Mouse (Mus musculus) activated CD4-positive, CD25-positive, alpha-beta regulatory T cell, adult 4 months (primary cell): ENCODE results near the gene Hoxa13. TPM values are rescaled to one million over a fixed set of nuclear protein-coding genes. Genes with fewer than 3 reads are reported as not detected.

Experiments used
- ATAC-seq: one replicate; pipeline ENCODE4 v1.8.0; 2017
- polyA plus RNA-seq, 2 experiments: library from polyadenylated mRNA; unstranded; fragments of 100-300 nt; shearing (Covaris generic); gene quantifications; one replicate each; pipeline ENCODE4 v1.2.1; 2017

Hoxa13 gene
- polyA plus RNA-seq, 2 experiments from 2014 or later = not detected

- ATAC-seq = no peak
Measured at GRCm38 (mm10) chr6:52208072-52208867, 52.4 kb downstream of the Hoxa13 start, which contains the start of gene Hoxa6. Gene Hoxa6, minus strand, starts transcription at chr6:52208722.

Other genes starting within 250 kb of the Hoxa13 start
- gene Skap2, start 248.3 kb downstream of the Hoxa13 start, polyA plus RNA-seq = 10 to 100 TPM; 15.6 to 20.1 TPM
- gene Hoxa1, start 102.6 kb downstream of the Hoxa13 start, polyA plus RNA-seq = not detected
- not detected for gene Hoxa2, start 96.0 kb downstream of the Hoxa13 start, polyA plus RNA-seq
- gene 5730596B20Rik, start 83.4 kb downstream of the Hoxa13 start, polyA plus RNA-seq = not detected
- not detected for gene Hoxa4, start 69.1 kb downstream of the Hoxa13 start, polyA plus RNA-seq
- gene Hoxa5, start 56.3 kb downstream of the Hoxa13 start, polyA plus RNA-seq = not detected
- not detected for gene Hoxa6, start 52.2 kb downstream of the Hoxa13 start, polyA plus RNA-seq
- gene Hoxa3, start 47.5 kb downstream of the Hoxa13 start, polyA plus RNA-seq = under 1 TPM in 1 of 2 experiments, not detected in 1; 0.21 TPM
- gene Gm28308, start 47.5 kb downstream of the Hoxa13 start, polyA plus RNA-seq = not detected
- gene Hoxa7, start 39.0 kb downstream of the Hoxa13 start, polyA plus RNA-seq = not detected
- gene Hoxa9, start 29.8 kb downstream of the Hoxa13 start, polyA plus RNA-seq = under 1 TPM in 1 of 2 experiments, not detected in 1; 0.11 TPM
- gene Hoxa10, start 20.0 kb downstream of the Hoxa13 start, polyA plus RNA-seq = not detected
- gene Hoxa11, start 15.1 kb downstream of the Hoxa13 start, polyA plus RNA-seq = not detected
- not detected for gene Evx1, start 52.6 kb upstream of the Hoxa13 start, polyA plus RNA-seq